Mouse (Mus musculus): Measurements from ENCODE around the gene Tal1. TPM values are rescaled to one million over a fixed set of nuclear protein-coding genes. Genes with fewer than 3 reads are reported as not detected.

Tal1 gene
- total RNA-seq, 4 experiments from 2014 or later: 1.2 to 2.1 (median 1.9) TPM

- DNase-seq (ENCODE audit: low spot score in 2 of 2): no peak
These were observed 54.9 kb downstream of the Tal1 start for GRCm38 (mm10) chr4:115111167-115111566.

GRCm38 (mm10) chr4:115113266-115113665 is 57.0 kb downstream of the Tal1 start:
- no peak for DNase-seq (ENCODE audit: low spot score in 2 of 2)

- DNase-seq (ENCODE audit: low spot score in 2 of 2): no peak
These were observed 63.4 kb downstream of the Tal1 start for GRCm38 (mm10) chr4:115119642-115120041.

GRCm38 (mm10) chr4:115121162-115121561 is 64.9 kb downstream of the Tal1 start:
- DNase-seq (ENCODE audit: low spot score in 2 of 2): no peak

Other genes starting within 250 kb of the Tal1 start
- gene Gm12830, start 234.7 kb upstream of the Tal1 start, total RNA-seq (2022): not detected
- gene Foxd2, start 147.6 kb upstream of the Tal1 start, total RNA-seq (2022): under 1 TPM; 0.42 to 0.78 (median 0.50) TPM
- gene Foxe3, start 130.4 kb upstream of the Tal1 start, total RNA-seq (2022): not detected
- 10 to 100 TPM; 65.7 to 72.1 (median 70.6) TPM for gene Cmpk1, start 69.2 kb upstream of the Tal1 start, total RNA-seq (2022)
- gene Stil, start 56.3 kb upstream of the Tal1 start, total RNA-seq (2022): 1 to 10 TPM in 2 of 4 experiments, under 1 TPM in 2; 0.43 to 1.5 (median 0.85) TPM
- 1 to 10 TPM in 2 of 4 experiments, under 1 TPM in 1, not detected in 1; 0.63 to 1.2 (median 1.1) TPM for gene Pdzk1ip1, start 32.3 kb downstream of the Tal1 start, total RNA-seq (2022)
- gene Cyp4x1, start 77.9 kb downstream of the Tal1 start, total RNA-seq (2022): 10 to 100 TPM; 11.7 to 14.8 (median 12.9) TPM
- gene Cyp4a29, start 185.7 kb downstream of the Tal1 start, total RNA-seq (2022): not detected
- gene Cyp4a12a, start 242.6 kb downstream of the Tal1 start, total RNA-seq (2022): not detected

All from left cerebral cortex, adult 8-10 months (tissue).